Mouse (Mus musculus): ENCODE measurements around the gene Smbd1. TPM values are rescaled to one million over a fixed set of nuclear protein-coding genes. Genes with fewer than 3 reads are reported as not detected.

Gene Smbd1
- total and polyA plus RNA-seq, 3 experiments = not detected

DNA sequence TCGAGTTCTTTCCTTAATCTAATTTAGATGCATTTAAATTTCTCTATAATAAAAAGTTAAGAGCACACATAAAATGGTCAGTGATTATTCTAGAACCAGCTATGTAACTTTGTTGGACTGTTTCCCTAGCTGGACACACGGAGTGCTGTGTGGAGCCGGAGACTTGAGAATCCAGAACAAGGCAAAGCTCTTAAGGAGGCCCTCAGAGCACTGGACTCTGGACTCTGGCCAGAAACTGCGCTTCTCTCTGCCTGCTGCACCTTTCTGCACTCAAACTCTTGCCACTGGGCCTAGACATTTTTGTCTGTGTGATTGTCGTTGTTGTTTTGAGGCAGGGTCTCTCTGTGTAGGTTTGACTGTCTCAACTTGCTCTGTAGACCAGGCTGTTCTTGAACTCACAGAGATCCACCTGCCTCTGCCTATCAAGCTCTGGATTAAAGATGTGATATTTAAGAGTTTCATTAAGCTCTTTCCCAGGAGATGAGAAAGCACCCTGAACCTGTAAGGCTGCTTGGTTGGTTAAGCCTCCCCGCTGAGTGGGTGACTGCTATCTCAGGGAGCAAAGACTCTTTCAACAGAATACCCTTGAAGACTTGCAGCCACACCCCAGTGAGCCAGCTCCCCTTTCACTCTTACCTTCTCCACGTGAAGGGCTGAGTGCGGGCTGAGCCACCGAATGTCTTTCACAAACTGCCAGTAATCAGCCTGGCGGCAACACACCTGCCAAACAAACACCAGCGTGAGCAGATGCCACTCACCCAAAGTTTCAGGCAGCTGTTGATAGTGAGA lies 39.0 kb upstream of the Smbd1 start:
- peaks cover 75% of the 10 kb centered on the region for H3K36me3 ChIP-seq (replicated peaks)
- no peak overlapping the region for H3K4me3 ChIP-seq (ENCODE audit: low read depth, low read length)
- DNase-seq (ENCODE audit: low spot score) (no peak), ATAC-seq (ENCODE audit: extremely low read depth, insufficient number of reproducible peaks, low FRiP score, poor library complexity, severe bottlenecking) (no peak)
- TF ChIP-seq GATA1 (IDR thresholded peaks at IDR 0.05; ENCODE audit: borderline replicate concordance, low read length) (no peak), GATA2 (IDR thresholded peaks at IDR 0.05; ENCODE audit: borderline replicate concordance, low read depth, low read length) (no peak), POLR2AphosphoS5 (IDR thresholded peaks at IDR 0.05; ENCODE audit: insufficient replicate concordance, low read depth, low read length) (no peak), CTCF (IDR thresholded peaks at IDR 0.05; ENCODE audit: low read depth, low read length) (no peak), TAL1 (conservative IDR thresholded peaks at IDR 0.05; ENCODE audit: low read depth, low read length) (no peak)
- H3K9me3 ChIP-seq (replicated peaks) = no peaks in the 10 kb centered on the region
- H3K27me3 ChIP-seq (ENCODE audit: insufficient read depth, low read length) = no peaks in the 10 kb centered on the region
- H3K4me1 ChIP-seq (ENCODE audit: insufficient read depth, low read depth, low read length) = 0 out of 2 replicates have a peak, but pooled peaks cover under 1% of the 10 kb centered on the region

DNA sequence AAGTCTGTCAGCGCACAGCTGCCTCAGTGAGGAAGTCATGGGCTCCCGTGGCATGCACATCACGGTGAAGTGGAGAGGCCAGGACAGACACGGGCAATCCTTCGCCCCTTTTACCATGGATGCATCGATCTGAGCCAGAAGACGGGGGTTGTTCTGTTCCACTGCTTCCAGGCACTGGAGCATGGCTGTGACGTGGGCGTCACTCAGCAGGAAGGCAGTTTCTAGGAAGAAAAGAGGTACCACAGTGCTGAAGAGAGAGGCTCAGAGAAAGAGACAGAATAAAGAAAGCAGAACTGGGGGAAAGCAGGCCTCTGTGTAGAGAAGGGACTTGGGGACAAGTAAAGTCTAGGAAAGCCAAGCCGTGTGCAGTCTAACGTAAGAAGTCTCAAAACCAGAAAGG lies 36.8 kb upstream of the Smbd1 start:
- DNase-seq (ENCODE audit: low spot score) (no peak), ATAC-seq (ENCODE audit: extremely low read depth, insufficient number of reproducible peaks, low FRiP score, poor library complexity, severe bottlenecking) (no peak)
- Histone ChIP-seq H3K9me3 (replicated peaks) (no peaks in the 10 kb centered on the region), H3K4me1 (ENCODE audit: insufficient read depth, low read depth, low read length) (no peaks in the 10 kb centered on the region), H3K27me3 (ENCODE audit: insufficient read depth, low read length) (no peaks in the 10 kb centered on the region), H3K4me3 (ENCODE audit: low read depth, low read length) (no peak overlapping the region), H3K36me3 (replicated peaks) (peaks cover 80% of the 10 kb centered on the region)
- TF ChIP-seq GATA2 (IDR thresholded peaks at IDR 0.05; ENCODE audit: borderline replicate concordance, low read depth, low read length) = no peak
- no peak for TF ChIP-seq TAL1 (conservative IDR thresholded peaks at IDR 0.05; ENCODE audit: low read depth, low read length)
- TF ChIP-seq GATA1 (IDR thresholded peaks at IDR 0.05; ENCODE audit: borderline replicate concordance, low read length) = no peak
- TF ChIP-seq POLR2AphosphoS5 (IDR thresholded peaks at IDR 0.05; ENCODE audit: insufficient replicate concordance, low read depth, low read length) = no peak
- no peak for TF ChIP-seq CTCF (IDR thresholded peaks at IDR 0.05; ENCODE audit: low read depth, low read length)

DNA sequence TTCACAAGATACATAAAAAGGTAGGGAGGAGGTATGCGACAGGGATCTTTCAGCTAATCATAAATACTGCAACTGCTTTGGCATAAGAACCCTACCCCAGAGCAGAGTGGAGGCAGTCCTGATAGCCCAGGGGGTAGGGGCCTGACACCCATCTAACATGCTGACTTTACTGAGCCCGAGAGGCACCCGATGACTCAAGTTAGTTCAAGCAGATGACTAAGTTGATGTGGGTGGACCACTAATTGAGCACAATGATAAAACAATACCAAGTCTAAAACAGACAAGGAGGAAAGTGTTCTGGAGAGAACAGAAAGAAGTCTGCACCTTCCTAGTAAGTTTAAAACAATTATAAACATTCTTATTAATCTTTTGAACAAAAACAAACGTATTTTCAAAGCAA lies 21.2 kb upstream of the Smbd1 start:
- peaks cover 73% of the 10 kb centered on the region for H3K36me3 ChIP-seq (replicated peaks)
- ATAC-seq (ENCODE audit: extremely low read depth, insufficient number of reproducible peaks, low FRiP score, poor library complexity, severe bottlenecking) (no peak), DNase-seq (ENCODE audit: low spot score) (no peak)
- H3K4me3 ChIP-seq (ENCODE audit: low read depth, low read length) = no peak overlapping the region
- H3K27me3 ChIP-seq (ENCODE audit: insufficient read depth, low read length) = no peaks in the 10 kb centered on the region
- H3K9me3 ChIP-seq (replicated peaks) = no peaks in the 10 kb centered on the region
- no peak for TF ChIP-seq GATA1 (IDR thresholded peaks at IDR 0.05; ENCODE audit: borderline replicate concordance, low read length)
- H3K4me1 ChIP-seq (ENCODE audit: insufficient read depth, low read depth, low read length) = no peaks in the 10 kb centered on the region

DNA sequence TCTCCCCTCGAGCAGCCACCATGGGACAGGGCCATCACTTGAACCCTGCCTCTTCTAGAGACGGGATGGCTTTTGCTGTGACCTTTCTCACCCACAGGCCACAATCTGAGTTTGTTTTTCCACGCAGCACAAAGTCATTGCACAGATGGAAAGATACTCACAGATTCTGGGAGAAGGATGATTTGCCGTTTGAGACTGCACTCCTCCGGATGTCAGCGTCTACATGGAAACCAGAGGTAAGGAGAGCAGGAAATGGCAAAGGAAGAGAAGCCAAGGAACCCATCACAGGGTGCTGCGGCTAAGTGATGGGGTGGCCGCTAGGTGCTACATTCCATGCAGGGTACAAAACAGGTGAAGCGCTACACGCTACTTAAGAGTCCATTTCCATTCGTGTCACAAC lies 18.8 kb upstream of the Smbd1 start:
- TF ChIP-seq GATA1 (IDR thresholded peaks at IDR 0.05; ENCODE audit: borderline replicate concordance, low read length) (no peak), CTCF (IDR thresholded peaks at IDR 0.05; ENCODE audit: low read depth, low read length) (no peak), GATA2 (IDR thresholded peaks at IDR 0.05; ENCODE audit: borderline replicate concordance, low read depth, low read length) (no peak), TAL1 (conservative IDR thresholded peaks at IDR 0.05; ENCODE audit: low read depth, low read length) (no peak), POLR2AphosphoS5 (IDR thresholded peaks at IDR 0.05; ENCODE audit: insufficient replicate concordance, low read depth, low read length) (no peak)
- no peak for DNase-seq (ENCODE audit: low spot score)
- no peak for ATAC-seq (ENCODE audit: extremely low read depth, insufficient number of reproducible peaks, low FRiP score, poor library complexity, severe bottlenecking)
- H3K27me3 ChIP-seq (ENCODE audit: insufficient read depth, low read length) = no peaks in the 10 kb centered on the region
- no peaks in the 10 kb centered on the region for H3K9me3 ChIP-seq (replicated peaks)
- no peak overlapping the region for H3K4me3 ChIP-seq (ENCODE audit: low read depth, low read length)
- H3K36me3 ChIP-seq (replicated peaks) = peaks cover 77% of the 10 kb centered on the region
- no peaks in the 10 kb centered on the region; the same call in 1 of the 2 replicates for H3K4me1 ChIP-seq (ENCODE audit: insufficient read depth, low read depth, low read length)

DNA sequence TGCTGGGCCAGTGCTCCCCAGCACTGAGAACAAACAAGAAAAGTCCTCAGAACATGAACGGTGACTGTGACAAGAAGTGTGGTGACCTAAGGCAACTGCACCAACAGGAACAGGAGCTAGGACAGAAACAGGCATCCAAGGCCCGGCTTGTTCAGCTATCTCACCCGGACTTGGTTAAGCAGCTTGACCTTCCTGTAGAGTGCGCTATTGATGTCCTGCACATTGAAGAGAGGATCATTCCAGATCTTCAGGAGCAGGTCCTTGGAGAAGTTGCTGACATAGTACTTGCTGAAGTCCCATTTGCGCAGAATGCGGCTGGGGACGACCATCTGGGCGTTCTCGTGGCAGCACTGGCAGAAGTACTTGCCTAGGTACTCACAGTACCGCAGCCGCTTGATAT lies 16.2 kb upstream of the Smbd1 start:
- Histone ChIP-seq H3K36me3 (replicated peaks) (peaks cover 85% of the 10 kb centered on the region), H3K27me3 (ENCODE audit: insufficient read depth, low read length) (no peaks in the 10 kb centered on the region)
- ATAC-seq (ENCODE audit: extremely low read depth, insufficient number of reproducible peaks, low FRiP score, poor library complexity, severe bottlenecking) = no peak

DNA sequence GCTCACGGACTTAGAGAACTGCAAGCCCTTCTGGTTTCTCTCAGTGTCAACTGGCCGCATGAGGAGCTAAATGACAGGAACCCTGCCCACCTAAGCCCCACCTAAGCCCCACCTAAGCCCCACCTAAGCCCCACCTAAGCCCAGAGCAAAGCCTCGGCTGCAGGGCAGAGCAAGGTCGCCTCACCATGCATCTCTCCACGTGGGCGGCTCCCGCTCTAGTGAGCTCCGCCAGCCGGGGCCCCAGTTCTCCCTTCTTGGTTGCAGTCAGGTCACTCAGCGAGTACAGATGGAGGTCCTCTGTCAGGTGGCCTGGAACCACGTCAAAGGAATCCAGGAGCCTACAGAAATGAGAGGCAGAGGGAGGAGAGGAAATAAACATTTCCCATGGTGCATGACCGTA lies 15.1 kb upstream of the Smbd1 start:
- DNase-seq (ENCODE audit: low spot score) = no peak
- peaks cover 84% of the 10 kb centered on the region for H3K36me3 ChIP-seq (replicated peaks)

More for the DNA sequence above, 16.2 kb upstream of the Smbd1 start:
- DNase-seq (ENCODE audit: low spot score) = no peak
- H3K4me1 ChIP-seq (ENCODE audit: insufficient read depth, low read depth, low read length) = no peaks in the 10 kb centered on the region; the same call in 1 of the 2 replicates
- no peak for TF ChIP-seq GATA1 (IDR thresholded peaks at IDR 0.05; ENCODE audit: borderline replicate concordance, low read length)
- no peak for TF ChIP-seq GATA2 (IDR thresholded peaks at IDR 0.05; ENCODE audit: borderline replicate concordance, low read depth, low read length)
- no peak for TF ChIP-seq CTCF (IDR thresholded peaks at IDR 0.05; ENCODE audit: low read depth, low read length)
- TF ChIP-seq POLR2AphosphoS5 (IDR thresholded peaks at IDR 0.05; ENCODE audit: insufficient replicate concordance, low read depth, low read length) = no peak
- no peak for TF ChIP-seq TAL1 (conservative IDR thresholded peaks at IDR 0.05; ENCODE audit: low read depth, low read length)
- no peaks in the 10 kb centered on the region for H3K9me3 ChIP-seq (replicated peaks)
- no peak overlapping the region for H3K4me3 ChIP-seq (ENCODE audit: low read depth, low read length)

More for the DNA sequence above, 15.1 kb upstream of the Smbd1 start:
- no peaks in the 10 kb centered on the region for H3K9me3 ChIP-seq (replicated peaks)
- H3K27me3 ChIP-seq (ENCODE audit: insufficient read depth, low read length) = no peaks in the 10 kb centered on the region
- no peak overlapping the region for H3K4me3 ChIP-seq (ENCODE audit: low read depth, low read length)
- ATAC-seq (ENCODE audit: extremely low read depth, insufficient number of reproducible peaks, low FRiP score, poor library complexity, severe bottlenecking) = no peak
- H3K4me1 ChIP-seq (ENCODE audit: insufficient read depth, low read depth, low read length) = no peaks in the 10 kb centered on the region; the same call in 1 of the 2 replicates
- TF ChIP-seq POLR2AphosphoS5 (IDR thresholded peaks at IDR 0.05; ENCODE audit: insufficient replicate concordance, low read depth, low read length) (no peak), GATA1 (IDR thresholded peaks at IDR 0.05; ENCODE audit: borderline replicate concordance, low read length) (no peak), TAL1 (conservative IDR thresholded peaks at IDR 0.05; ENCODE audit: low read depth, low read length) (no peak), CTCF (IDR thresholded peaks at IDR 0.05; ENCODE audit: low read depth, low read length) (no peak), GATA2 (IDR thresholded peaks at IDR 0.05; ENCODE audit: borderline replicate concordance, low read depth, low read length) (no peak)

All from G1E (cell line).